Mouse (Mus musculus) limb, embryonic 11.5 days (tissue): ENCODE measurements at regions not wholly inside any gene's neighbourhood (a gene's known extent, or its start where the extent isn't known, plus 50 kb on each side); places are given as distances from the start of the nearest gene placed in this dataset.

ENCODE experiments used
- ATAC-seq: fragments of 200-750 bp; cut with Nextera tagmentation; 2 replicates; pipeline ENCODE4 v1.8.0; 2017; ENCODE audit warnings: low read depth; ENCODE audit not compliant: insufficient number of reproducible peaks, low FRiP score, low TSS enrichment
- DNase-seq: peaks from one replicate; pipeline ENCODE4 v3.0.0-alpha.2; 2015; ENCODE audit warnings: low spot score
- H3K27ac ChIP-seq: fragments of 300-500 bp; sonication (generic); replicated peaks from 2 replicates; pipeline ENCODE4 v1.5.1; 2014; ENCODE audit warnings: low read depth, mild to moderate bottlenecking, low read length
- H3K27me3 ChIP-seq: fragments of 300-500 bp; sonication (generic); 2 replicates; pipeline ENCODE4 v1.6.1; 2014; ENCODE audit warnings: mild to moderate bottlenecking, low read length, mixed read lengths; ENCODE audit not compliant: control insufficient read depth, insufficient read depth
- H3K36me3 ChIP-seq: fragments of 300-500 bp; sonication (generic); 2 replicates; pipeline ENCODE4 v1.6.1; 2014; ENCODE audit warnings: mild to moderate bottlenecking, low read length, moderate library complexity, mixed read lengths; ENCODE audit not compliant: control insufficient read depth, insufficient read depth
- H3K4me1 ChIP-seq: fragments of 300-500 bp; sonication (generic); 2 replicates; pipeline ENCODE4 v1.6.1; 2014; ENCODE audit warnings: low read length, mixed read lengths; ENCODE audit not compliant: control insufficient read depth, insufficient read depth
- H3K4me2 ChIP-seq: fragments of 300-500 bp; sonication (generic); 2 replicates; pipeline ENCODE4 v1.6.1; 2014; ENCODE audit warnings: low read depth, mild to moderate bottlenecking, moderate library complexity; ENCODE audit not compliant: severe bottlenecking
- H3K4me3 ChIP-seq: fragments of 300-500 bp; sonication (generic); 2 replicates; pipeline ENCODE4 v1.5.1; 2014; ENCODE audit warnings: low read depth, low read length
- H3K9ac ChIP-seq: fragments of 300-500 bp; sonication (generic); 2 replicates; pipeline ENCODE4 v1.6.1; 2014; ENCODE audit warnings: mild to moderate bottlenecking, low read length
- H3K9me3 ChIP-seq: fragments of 300-500 bp; sonication (generic); 2 replicates; pipeline ENCODE4 v1.6.1; 2016; ENCODE audit warnings: low read length; ENCODE audit not compliant: control insufficient read depth
- WGBS: fragments of 180-500 bp; shearing (Covaris S2); extraction: QIAGEN DNeasy Blood & Tissue Kit; methylation state at CpG from one replicate; pipeline ENCODE4 v1.1.7; 2014; 5-methylcytosine and 5-hydroxymethylcytosine counted together

DNA sequence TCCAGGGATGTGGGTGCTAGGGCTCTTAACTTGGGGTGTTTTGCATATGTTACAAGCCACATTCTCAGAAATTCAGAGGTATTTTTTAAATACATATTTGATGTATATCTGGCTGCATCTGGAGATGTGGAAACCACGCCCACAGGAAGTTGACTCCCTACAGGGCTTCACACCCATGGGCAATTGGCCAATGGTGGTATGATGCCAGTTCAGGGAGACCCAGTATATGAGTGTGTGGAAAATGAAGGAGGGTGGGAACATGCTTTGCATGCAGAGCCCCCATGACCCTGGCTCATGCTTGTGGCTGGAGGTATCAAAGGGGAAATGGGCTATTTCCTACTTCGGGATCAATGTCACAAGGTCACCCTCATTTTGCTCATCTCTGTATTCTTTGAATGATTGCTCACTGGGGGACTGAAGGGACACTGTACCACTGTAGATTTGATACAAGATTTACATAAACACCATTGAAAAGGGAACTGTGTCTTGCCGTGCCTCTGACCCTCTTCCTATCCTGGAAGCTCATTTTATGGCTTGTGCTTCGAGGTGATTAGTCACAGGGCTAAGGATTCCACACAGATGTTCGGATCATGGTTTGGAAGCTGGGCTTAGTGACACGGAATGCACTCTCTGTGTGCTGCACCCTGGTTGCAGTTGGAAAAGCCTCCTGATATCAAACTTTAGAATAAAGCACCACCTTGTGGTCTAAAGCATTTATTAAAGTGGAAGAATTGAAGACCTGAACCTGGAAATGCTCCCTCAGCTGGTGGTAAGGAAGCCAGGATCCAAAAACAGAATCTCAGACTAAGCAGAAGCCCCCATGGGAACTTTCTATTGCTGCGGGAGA lies 56.8 kb upstream of the Edn1 start:
- Histone ChIP-seq H3K4me3 (no peak overlapping the region), H3K36me3 (no peaks in the 10 kb centered on the region), H3K27me3 (no peaks in the 10 kb centered on the region), H3K9ac (no peak overlapping the region), H3K27ac (no peak overlapping the region), H3K9me3 (no peaks in the 10 kb centered on the region), H3K4me2 (no peak overlapping the region), H3K4me1 (no peaks in the 10 kb centered on the region)
- ATAC-seq (no peak), DNase-seq (peak; percentile 24)
- WGBS = 62% methylated on average over 7 of the region's 7 CpGs

DNA sequence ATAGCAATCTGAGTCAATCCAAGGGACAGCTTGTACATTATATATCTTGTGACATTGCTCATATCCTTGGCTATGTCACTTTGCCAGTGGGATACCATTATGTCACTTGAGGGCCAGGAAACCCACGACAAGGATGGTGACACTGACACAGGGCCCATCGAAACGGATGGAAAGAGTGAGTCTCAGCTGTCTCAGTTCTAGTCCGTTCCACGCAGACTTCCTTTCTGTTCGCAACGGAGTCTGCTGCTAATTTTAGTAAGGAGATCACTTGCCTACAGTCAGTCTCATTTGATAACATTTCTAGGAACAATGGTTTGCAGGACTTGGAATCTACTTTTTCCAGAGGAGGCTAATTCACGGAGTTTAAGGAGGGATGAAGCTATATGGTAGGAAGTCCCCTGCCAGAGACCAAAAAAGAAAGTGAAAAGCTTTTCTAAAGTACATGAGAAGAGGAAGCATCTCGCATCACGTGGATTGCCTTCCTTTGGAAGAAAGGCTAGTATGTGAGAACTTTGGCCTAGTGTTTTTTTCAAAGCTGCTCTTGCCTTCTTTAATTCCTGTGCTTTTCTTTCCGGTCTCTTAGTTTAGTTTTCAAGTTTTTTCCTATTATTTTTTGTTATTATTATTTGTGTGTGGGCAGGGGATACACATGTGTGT lies 55.4 kb upstream of the Edn1 start:
- H3K27ac ChIP-seq = no peak overlapping the region
- H3K36me3 ChIP-seq = no peaks in the 10 kb centered on the region
- H3K27me3 ChIP-seq = no peaks in the 10 kb centered on the region
- no peaks in the 10 kb centered on the region for H3K4me1 ChIP-seq
- no peak for DNase-seq
- H3K9ac ChIP-seq = no peak overlapping the region
- no peak for ATAC-seq
- WGBS = 87% methylated on average over 11 of the region's 11 CpGs
- no peak overlapping the region for H3K4me3 ChIP-seq
- no peak overlapping the region for H3K4me2 ChIP-seq
- H3K9me3 ChIP-seq = no peaks in the 10 kb centered on the region
